Mouse (Mus musculus) olfactory bulb, adult 2 months (tissue): ENCODE data around the gene Asb3.

ENCODE experiments used
- CTCF ChIP-seq: fragments of 200-500 bp; IDR thresholded peaks from 2 replicates; pipeline ENCODE4 v1.5.1; 2012; ENCODE audit warnings: low read depth, mild to moderate bottlenecking, low read length, moderate library complexity; ENCODE audit not compliant: insufficient read depth
- POLR2A ChIP-seq: fragments of 200-500 bp; IDR thresholded peaks from 2 replicates; pipeline ENCODE4 v1.6.1; 2012; ENCODE audit warnings: mild to moderate bottlenecking, low read depth, low read length, moderate library complexity; ENCODE audit not compliant: insufficient read depth

DNA sequence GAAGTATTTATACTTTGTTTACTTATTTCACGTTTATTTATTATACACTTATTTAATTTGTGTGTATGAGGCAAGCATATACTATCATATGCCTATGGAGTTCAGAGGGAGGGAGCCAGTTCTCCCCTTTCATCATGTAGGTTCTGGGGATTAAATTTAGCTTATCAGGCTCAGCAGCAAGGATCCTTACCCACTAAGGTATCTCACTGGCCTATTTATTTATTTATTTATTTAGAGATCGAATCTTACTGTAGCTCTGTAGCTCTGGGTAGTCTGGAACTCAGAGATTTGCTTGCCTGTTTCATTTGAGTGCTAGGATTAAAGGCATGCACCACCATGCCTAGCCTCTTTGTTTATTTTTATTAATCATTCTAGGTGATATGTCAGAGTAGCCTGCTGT, 113.5 kb downstream of the Asb3 start:
- no peak for TF ChIP-seq CTCF
- no peak for TF ChIP-seq POLR2A
